In the genomic region with DNA sequence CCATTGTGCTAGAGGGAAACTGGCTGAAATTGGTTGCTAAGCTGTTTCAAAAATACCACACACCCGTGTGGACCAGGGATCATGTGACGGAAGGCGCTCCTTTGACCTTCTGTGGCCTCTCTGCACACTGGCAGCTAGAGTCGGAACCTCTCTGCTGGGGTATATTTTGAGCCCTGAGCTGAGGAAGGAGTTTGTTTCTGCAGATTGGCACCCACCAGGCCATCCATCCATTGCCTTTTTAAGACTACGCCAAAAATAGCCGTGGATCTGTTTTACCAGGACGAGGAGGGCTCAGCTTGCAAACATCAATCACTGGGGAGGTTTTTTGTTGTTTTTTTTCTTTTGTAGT, we compare ENCODE assay signal across 12 mouse cellular contexts. TPM values are rescaled to one million over a fixed set of nuclear protein-coding genes. Genes with fewer than 3 reads are reported as not detected.
DNase-seq lines count a peak whose midpoint lies in the region; ATAC-seq and TF ChIP-seq lines count a peak whose summit lies in the region.
"Had no signal": no experiment of that assay in that cellular context is flagged by ENCODE, and none has a peak within 500 bp of the region (broad histone marks: within the 10 kb centered on the region; RNA-seq: fewer than 3 reads in every experiment).

No protein-coding gene starts in this region.

- H3K4me3 ChIP-seq in thymus, adult 2 months (ENCODE audit: control insufficient read depth, insufficient read depth, low read length): no peak overlapping the region
- no peak overlapping the region for H3K4me3 ChIP-seq in liver, embryonic 12.5 days
- no peak overlapping the region for H3K4me3 ChIP-seq in forebrain, embryonic 11.5 days (ENCODE audit: low read depth, low read length)
- H3K4me3 ChIP-seq in neural tube, embryonic 15.5 days (replicated peaks): no peak overlapping the region
- H3K4me3 ChIP-seq: hindbrain, embryonic 13.5 days had no signal

- no peak overlapping the region for H3K4me2 ChIP-seq in liver, embryonic 12.5 days
- H3K4me2 ChIP-seq in forebrain, embryonic 11.5 days (ENCODE audit: low read depth, low read length, severe bottlenecking): no peak overlapping the region
- no peak overlapping the region for H3K4me2 ChIP-seq in neural tube, embryonic 15.5 days
- H3K4me2 ChIP-seq: hindbrain, embryonic 13.5 days had no signal

- H3K27me3 ChIP-seq in thymus, adult 2 months (ENCODE audit: control insufficient read depth, insufficient read depth, low read length): no peaks in the 10 kb centered on the region
- H3K27me3 ChIP-seq in liver, embryonic 12.5 days (replicated peaks): no peaks in the 10 kb centered on the region
- no peaks in the 10 kb centered on the region for H3K27me3 ChIP-seq in forebrain, embryonic 11.5 days (ENCODE audit: control insufficient read depth, insufficient read depth, low read length)
- no peaks in the 10 kb centered on the region for H3K27me3 ChIP-seq in neural tube, embryonic 15.5 days (replicated peaks)
- H3K27me3 ChIP-seq: hindbrain, embryonic 13.5 days had no signal

- peak; percentile 78 for DNase-seq in gastrocnemius, adult 18-20 months (ENCODE audit: low spot score)
- no peak for DNase-seq in gastrocnemius, postnatal 4 days (ENCODE audit: low spot score in 2 of 2)
- no peak for DNase-seq in thymus, adult 2 months
- no peak for DNase-seq in thymus, postnatal 4 days
- peak; percentile 48 to 67 for DNase-seq in heart, postnatal 10 days
- DNase-seq in forebrain, embryonic 11.5 days (ENCODE audit: low spot score): no peak
- DNase-seq: cerebellum, adult 11-12 months; forebrain, postnatal 0 days; right cerebral cortex, postnatal 4 days had no signal

- no peak for TF ChIP-seq CTCF in thymus, adult 2 months (IDR thresholded peaks at IDR 0.05; ENCODE audit: borderline replicate concordance, control insufficient read depth, extremely low read depth, insufficient read depth, low read length, poor library complexity)

- no peaks in the 10 kb centered on the region for H3K9me3 ChIP-seq in liver, embryonic 12.5 days (replicated peaks)
- no peaks in the 10 kb centered on the region for H3K9me3 ChIP-seq in forebrain, embryonic 11.5 days (ENCODE audit: control insufficient read depth, low read length)
- no peaks in the 10 kb centered on the region for H3K9me3 ChIP-seq in neural tube, embryonic 15.5 days (replicated peaks)
- H3K9me3 ChIP-seq: hindbrain, embryonic 13.5 days had no signal

- WGBS in thymus, adult 2 months: 46% methylated on average over 7 of the region's 7 CpGs
- WGBS in liver, embryonic 12.5 days (ENCODE audit: insufficient replicate concordance): 72% methylated on average over 7 of the region's 7 CpGs
- 74% methylated on average over 7 of the region's 7 CpGs for WGBS in forebrain, embryonic 11.5 days
- WGBS in neural tube, embryonic 15.5 days: 73% methylated on average over 7 of the region's 7 CpGs

- H3K36me3 ChIP-seq in thymus, adult 2 months (ENCODE audit: control insufficient read depth, insufficient read depth, low read length): peaks cover 22% of the 10 kb centered on the region
- H3K36me3 ChIP-seq in liver, embryonic 12.5 days: peaks cover 62% of the 10 kb centered on the region
- H3K36me3 ChIP-seq in forebrain, embryonic 11.5 days (ENCODE audit: control insufficient read depth, insufficient read depth, low read length): no peaks in the 10 kb centered on the region
- H3K36me3 ChIP-seq in neural tube, embryonic 15.5 days: peaks cover 24% of the 10 kb centered on the region

- intact Hi-C loops in heart, postnatal 10 days (cut with DNase I): no loop called here

- H3K4me1 ChIP-seq in thymus, adult 2 months (replicated peaks; ENCODE audit: control insufficient read depth, insufficient read depth, low read length): peaks cover 26% of the 10 kb centered on the region
- no peaks in the 10 kb centered on the region for H3K4me1 ChIP-seq in liver, embryonic 12.5 days
- peaks cover 16% of the 10 kb centered on the region for H3K4me1 ChIP-seq in forebrain, embryonic 11.5 days (replicated peaks; ENCODE audit: control insufficient read depth, insufficient read depth, low read length)
- H3K4me1 ChIP-seq in neural tube, embryonic 15.5 days: peaks cover 70% of the 10 kb centered on the region

- no peak for TF ChIP-seq POLR2A in thymus, adult 2 months (IDR thresholded peaks at IDR 0.05; ENCODE audit: control insufficient read depth, extremely low read depth, insufficient read depth, low read length, poor library complexity)

- H3K9ac ChIP-seq in liver, embryonic 12.5 days: no peak overlapping the region
- no peak overlapping the region for H3K9ac ChIP-seq in forebrain, embryonic 11.5 days (ENCODE audit: low read length)
- no peak overlapping the region for H3K9ac ChIP-seq in neural tube, embryonic 15.5 days (replicated peaks)
- H3K9ac ChIP-seq: forebrain, postnatal 0 days; hindbrain, embryonic 13.5 days had no signal

- H3K27ac ChIP-seq in thymus, adult 2 months (ENCODE audit: control insufficient read depth, insufficient read depth, low read length): 0 out of 2 replicates have a peak overlapping the region, but pooled peaks have one; percentile 0
- H3K27ac ChIP-seq in liver, embryonic 12.5 days: no peak overlapping the region
- H3K27ac ChIP-seq in forebrain, embryonic 11.5 days (ENCODE audit: low read depth, low read length): no peak overlapping the region
- H3K27ac ChIP-seq in neural tube, embryonic 15.5 days (replicated peaks): no peak overlapping the region

- no peak for ATAC-seq in liver, embryonic 12.5 days
- no peak for ATAC-seq in forebrain, embryonic 11.5 days (replicated peaks; ENCODE audit: low FRiP score)
- ATAC-seq in neural tube, embryonic 15.5 days (ENCODE audit: low FRiP score): no peak
- ATAC-seq: forebrain, postnatal 0 days had no signal

RNA-seq across cellular contexts. Expression of gene Capzb, which starts 49.9 kb away (rescaled TPM):
- 100 to 1,000 TPM; 416 to 422 TPM for total RNA-seq in gastrocnemius, adult 18-20 months (2021)
- total RNA-seq in gastrocnemius, postnatal 4 days (2021): 100 to 1,000 TPM; 445 to 463 TPM
- polyA plus RNA-seq in thymus, adult 2 months (2012; rRNA removed): 167 and 213 TPM in 2 replicates
- total RNA-seq in heart, postnatal 10 days (2021): 100 to 1,000 TPM; 394 to 406 TPM
- polyA plus RNA-seq in liver, embryonic 12.5 days (2016; fragmentation: Nextera tagmentation; extraction: Ambion mirVana): 208 and 209 TPM in 2 replicates
- polyA plus RNA-seq in forebrain, embryonic 11.5 days (2014; fragmentation: Nextera tagmentation; extraction: Ambion mirVana): 238 and 240 TPM in 2 replicates
- 323 and 359 TPM in 2 replicates for polyA plus RNA-seq in neural tube, embryonic 15.5 days (2015; fragmentation: Nextera tagmentation; extraction: Ambion mirVana)

Comparison
In these comparisons a context has a peak if more than half of its experiments do, and no peak if none do; other contexts are left out.
1. DNase-seq: peak in gastrocnemius, adult 18-20 months (single experiment) and heart, postnatal 10 days (2 of 2); none in gastrocnemius, postnatal 4 days (0 of 2), thymus, adult 2 months (single experiment), thymus, postnatal 4 days (single experiment) and forebrain, embryonic 11.5 days (single experiment).